Mouse (Mus musculus) limb, embryonic 12.5 days (tissue): Measurements from ENCODE around the gene Eif2s3y. TPM values are rescaled to one million over a fixed set of nuclear protein-coding genes. Genes with fewer than 3 reads are reported as not detected.

Source experiments
- ATAC-seq: fragments of 200-750 bp; cut with Nextera tagmentation; 2 replicates; pipeline ENCODE4 v1.8.0; 2017; ENCODE audit warnings: low read depth, moderate TSS enrichment; ENCODE audit not compliant: insufficient number of reproducible peaks, insufficient read depth, low FRiP score, low TSS enrichment
- H3K27ac ChIP-seq: fragments of 300-500 bp; sonication (generic); 2 replicates; pipeline ENCODE4 v1.5.1; 2016; ENCODE audit warnings: mild to moderate bottlenecking, moderate library complexity
- H3K27me3 ChIP-seq: fragments of 300-500 bp; sonication (generic); 2 replicates; pipeline ENCODE4 v1.6.1; 2016; ENCODE audit warnings: mild to moderate bottlenecking, moderate library complexity
- H3K36me3 ChIP-seq: fragments of 300-500 bp; sonication (generic); 2 replicates; pipeline ENCODE4 v1.6.1; 2016; ENCODE audit warnings: mild to moderate bottlenecking, moderate library complexity
- H3K4me1 ChIP-seq: fragments of 300-500 bp; sonication (generic); replicated peaks from 2 replicates; pipeline ENCODE4 v1.6.1; 2016
- H3K4me2 ChIP-seq: fragments of 300-500 bp; sonication (generic); 2 replicates; pipeline ENCODE4 v1.6.1; 2016; ENCODE audit warnings: mild to moderate bottlenecking, moderate library complexity
- H3K4me3 ChIP-seq: fragments of 300-500 bp; sonication (generic); replicated peaks from 2 replicates; pipeline ENCODE4 v1.5.1; 2016; ENCODE audit warnings: mild to moderate bottlenecking
- H3K9ac ChIP-seq: fragments of 300-500 bp; sonication (generic); replicated peaks from 2 replicates; pipeline ENCODE4 v1.6.1; 2016; ENCODE audit warnings: mild to moderate bottlenecking, moderate library complexity
- H3K9me3 ChIP-seq: fragments of 300-500 bp; sonication (generic); 2 replicates; pipeline ENCODE4 v1.6.1; 2016; ENCODE audit warnings: mild to moderate bottlenecking, moderate library complexity
- WGBS: fragments of 180-500 bp; shearing (Covaris S2); methylation state at CpG from one replicate; pipeline ENCODE4 v1.1.7; 2016; 5-methylcytosine and 5-hydroxymethylcytosine counted together
- microRNA-seq: library from miRNA; unstranded; fragments of <30 nt; microRNA quantifications from one replicate; pipeline ENCODE4, GENCODE M21; 2017
- polyA plus RNA-seq: library from polyadenylated mRNA; unstranded; fragments of >200 nt; fragmentation: Nextera tagmentation; extraction: Ambion mirVana; gene quantifications from 2 replicates; pipeline ENCODE4 v1.2.1, GENCODE M21; 2016

Gene Eif2s3y
- polyA plus RNA-seq: 40.0 and 40.8 TPM in 2 replicates

- peak within 1 kb of the TSS; percentile 39 for H3K4me3 ChIP-seq
- no peaks in the 10 kb centered on the region for H3K9me3 ChIP-seq
- H3K36me3 ChIP-seq: no peaks in the 10 kb centered on the region
- H3K27ac ChIP-seq: no peak within 1 kb of the TSS
- no peaks in the 10 kb centered on the region for H3K4me1 ChIP-seq
- WGBS: 33% methylated on average over 31 of the region's 31 CpGs
- no peak within 1 kb of the TSS for H3K9ac ChIP-seq
- peak; percentile 63; the same call in 1 of the 2 replicates for ATAC-seq
- peak within 1 kb of the TSS; percentile 40 for H3K4me2 ChIP-seq
- no peaks in the 10 kb centered on the region for H3K27me3 ChIP-seq
Measured at GRCm38 (mm10) chrY:1009882-1010751, at the start of gene Eif2s3y. Gene Eif2s3y (plus strand): TSS chrY:1010543.

Small RNA genes within 50 kb of the gene (microRNA-seq; reads per million reads assigned to microRNA genes)
- gene Gm47281: not detected

Other genes starting within 250 kb of the Eif2s3y start
- gene Zfy1, start 213.1 kb upstream of the Eif2s3y start, polyA plus RNA-seq: not detected in 2 replicates
- not detected in 2 replicates for gene Uba1y, start 191.9 kb upstream of the Eif2s3y start, polyA plus RNA-seq
- gene Kdm5d, start 112.8 kb upstream of the Eif2s3y start, polyA plus RNA-seq: 13.1 and 13.4 TPM in 2 replicates
- gene Uty, start 235.2 kb downstream of the Eif2s3y start, polyA plus RNA-seq: 18.8 and 18.9 TPM in 2 replicates